Mouse (Mus musculus) liver, embryonic 14.5 days (tissue): ENCODE measurements at regions not wholly inside any gene's neighbourhood (a gene's known extent, or its start where the extent isn't known, plus 50 kb on each side); places are given as distances from the start of the nearest gene placed in this dataset.
"Not testable (repeated sequence)": the region's sequence is repeated elsewhere in the genome, so short reads cannot be mapped to it uniquely, and the experiment has no call there.

Experiments used
- ATAC-seq: fragments of 200-750 bp; cut with Nextera tagmentation; 2 replicates; pipeline ENCODE4 v1.8.0; 2017; ENCODE audit warnings: moderate number of reproducible peaks, mild to moderate bottlenecking, moderate library complexity; ENCODE audit not compliant: insufficient read depth
- DNase-seq, 3 experiments: peaks; one replicate each; pipeline ENCODE4 v3.0.0-alpha.2; 2012 to 2013; ENCODE audit warnings: low read depth in 3 of 3, low spot score in 3 of 3
- H3K27ac ChIP-seq: fragments of 300-500 bp; sonication (generic); 2 replicates; pipeline ENCODE4 v1.5.1; 2014; ENCODE audit warnings: moderate library complexity, mild to moderate bottlenecking, control low read depth, inconsistent platforms
- H3K27me3 ChIP-seq: fragments of 300-500 bp; sonication (generic); 2 replicates; pipeline ENCODE4 v1.6.1; 2014; ENCODE audit warnings: mild to moderate bottlenecking, low read length, moderate library complexity; ENCODE audit not compliant: control insufficient read depth, insufficient read depth
- H3K36me3 ChIP-seq: fragments of 300-500 bp; sonication (generic); replicated peaks from 2 replicates; pipeline ENCODE4 v1.6.1; 2014; ENCODE audit warnings: low read depth; ENCODE audit not compliant: control insufficient read depth, insufficient read depth
- H3K4me1 ChIP-seq, 2 experiments: fragments of 200-500 bp in 1 of 2; fragments of 300-500 bp in 1 of 2; sonication (generic) in 1 of 2; replicated peaks; 2 replicates each; pipeline ENCODE4 v1.6.1; 2012 to 2014; ENCODE audit warnings: antibody characterized with exemption in 1 of 2, inconsistent platforms in 1 of 2, low read length in 1 of 2; ENCODE audit not compliant: control insufficient read depth in 2 of 2, insufficient read depth in 2 of 2
- H3K4me2 ChIP-seq: fragments of 300-500 bp; sonication (generic); 2 replicates; pipeline ENCODE4 v1.6.1; 2014; ENCODE audit warnings: low read depth, mild to moderate bottlenecking, control low read depth, moderate library complexity
- H3K4me3 ChIP-seq, 2 experiments: fragments of 200-500 bp in 1 of 2; fragments of 300-500 bp in 1 of 2; sonication (generic) in 1 of 2; 2 replicates each; pipeline ENCODE4 v1.5.1; 2012 to 2014; ENCODE audit warnings: low read depth in 2 of 2, low read length in 2 of 2, mild to moderate bottlenecking in 2 of 2, control low read depth in 1 of 2, inconsistent platforms in 1 of 2, moderate library complexity in 1 of 2; ENCODE audit not compliant: insufficient read depth in 1 of 2
- H3K9ac ChIP-seq: fragments of 300-500 bp; sonication (generic); replicated peaks from 2 replicates; pipeline ENCODE4 v1.6.1; 2014; ENCODE audit warnings: mild to moderate bottlenecking, control low read depth, moderate library complexity
- H3K9me3 ChIP-seq: fragments of 300-500 bp; sonication (generic); 2 replicates; pipeline ENCODE4 v1.6.1; 2016; ENCODE audit warnings: low read length, mixed read lengths; ENCODE audit not compliant: control insufficient read depth
- CTCF ChIP-seq: IDR thresholded peaks from 2 replicates; pipeline ENCODE4 v1.5.1; 2016; ENCODE audit warnings: antibody characterized with exemption, low read depth, control low read depth
- EP300 ChIP-seq: IDR thresholded peaks from 2 replicates; pipeline ENCODE4 v1.6.1; 2016; ENCODE audit warnings: antibody characterized with exemption, low read depth
- WGBS: fragments of 180-500 bp; shearing (Covaris S2); extraction: QIAGEN DNeasy Blood & Tissue Kit; methylation state at CpG from one replicate; pipeline ENCODE4 v1.1.7; 2014; ENCODE audit not compliant: insufficient replicate concordance; 5-methylcytosine and 5-hydroxymethylcytosine counted together

GRCm38 (mm10) chr10:117450240-117450569 is 70.4 kb upstream of the Cpsf6 start:
- Histone ChIP-seq H3K27me3 (no peaks in the 10 kb centered on the region), H3K4me3 (no peak overlapping the region), H3K4me2 (no peak overlapping the region), H3K4me1 (peaks cover 0 to 8% of the 10 kb centered on the region in 2 experiments; a peak in 1 of 4 replicates), H3K9me3 (no peaks in the 10 kb centered on the region), H3K36me3 (no peaks in the 10 kb centered on the region), H3K9ac (no peak overlapping the region), H3K27ac (no peak overlapping the region)
- WGBS, result 56% methylated on average over 1 of the region's 1 CpGs
- no peak for TF ChIP-seq EP300
- no peak for TF ChIP-seq CTCF
- DNase-seq (no peak), ATAC-seq (no peak)

GRCm38 (mm10) chr10:117449416-117450239 is 69.8 kb upstream of the Cpsf6 start:
- H3K4me1 ChIP-seq, result peaks cover 0 to 6% of the 10 kb centered on the region in 2 experiments; a peak in 1 of 4 replicates
- H3K4me2 ChIP-seq, result no peak overlapping the region
- H3K27me3 ChIP-seq, result no peaks in the 10 kb centered on the region
- H3K9ac ChIP-seq, result no peak overlapping the region
- no peak overlapping the region for H3K27ac ChIP-seq
- H3K36me3 ChIP-seq, result no peaks in the 10 kb centered on the region
- no peak for DNase-seq
- no peak for TF ChIP-seq EP300
- no peak for TF ChIP-seq CTCF
- no peak for ATAC-seq
- H3K9me3 ChIP-seq, result no peaks in the 10 kb centered on the region
- H3K4me3 ChIP-seq, result no peak overlapping the region
- 53% methylated on average over 3 of the region's 3 CpGs for WGBS

- H3K9ac ChIP-seq, ATAC-seq, H3K9me3 ChIP-seq, H3K4me1 ChIP-seq, H3K27me3 ChIP-seq, DNase-seq, H3K27ac ChIP-seq, H3K36me3 ChIP-seq, H3K4me2 ChIP-seq, H3K4me3 ChIP-seq: not testable (repeated sequence)
- WGBS, result 80% methylated on average over 3 of the region's 3 CpGs
Observed at GRCm38 (mm10) chr10:117448783-117449182, 69.0 kb upstream of the Cpsf6 start.

- ATAC-seq, result no peak
Observed at GRCm38 (mm10) chr10:117447626-117448025, 67.8 kb upstream of the Cpsf6 start.

GRCm38 (mm10) chr10:117447206-117447605 is 67.4 kb upstream of the Cpsf6 start:
- Histone ChIP-seq H3K9me3 (no peaks in the 10 kb centered on the region), H3K27me3 (no peaks in the 10 kb centered on the region), H3K4me3 (no peak overlapping the region), H3K4me2 (no peak overlapping the region), H3K4me1 (peaks cover 0 to 2% of the 10 kb centered on the region in 2 experiments; a peak in 1 of 4 replicates), H3K36me3 (no peaks in the 10 kb centered on the region), H3K27ac (no peak overlapping the region), H3K9ac (no peak overlapping the region)
- WGBS, result 64% methylated on average over 8 of the region's 8 CpGs
- ATAC-seq (no peak), DNase-seq (no peak)
- TF ChIP-seq EP300 (no peak), CTCF (no peak)

More at GRCm38 (mm10) chr10:117447626-117448025, 67.8 kb upstream of the Cpsf6 start:
- H3K27me3 ChIP-seq, result no peaks in the 10 kb centered on the region
- H3K4me3 ChIP-seq, result no peak overlapping the region
- no peak overlapping the region for H3K4me2 ChIP-seq
- H3K36me3 ChIP-seq, result no peaks in the 10 kb centered on the region
- H3K27ac ChIP-seq, result no peak overlapping the region
- H3K4me1 ChIP-seq, result peaks cover 0 to 6% of the 10 kb centered on the region in 2 experiments; a peak in 1 of 4 replicates
- TF ChIP-seq EP300, result no peak
- no peak for TF ChIP-seq CTCF
- H3K9ac ChIP-seq, result no peak overlapping the region
- 75% methylated on average over 8 of the region's 8 CpGs for WGBS
- DNase-seq, result no peak
- H3K9me3 ChIP-seq, result no peaks in the 10 kb centered on the region
